Mouse (Mus musculus) heart, adult 2 months (tissue): ENCODE data around the gene Fam163a.

Experiments
- CTCF ChIP-seq: fragments of 200-600 bp; IDR thresholded peaks from 2 replicates; pipeline ENCODE4 v1.8.1; 2022; ENCODE audit warnings: antibody characterized with exemption, mild to moderate bottlenecking, moderate library complexity
- POLR2A ChIP-seq: fragments of 200-500 bp; IDR thresholded peaks from 2 replicates; pipeline ENCODE4 v1.6.1; 2011; ENCODE audit warnings: mild to moderate bottlenecking, low read depth, low read length, control low read depth; ENCODE audit not compliant: insufficient read depth

- no peak for TF ChIP-seq CTCF
- TF ChIP-seq POLR2A: no peak
Observed at GRCm38 (mm10) chr1:156058207-156058606, 146.6 kb downstream of the Fam163a start.
